Mouse (Mus musculus): ENCODE data around the gene Hes3.

Hes3 gene

DNA sequence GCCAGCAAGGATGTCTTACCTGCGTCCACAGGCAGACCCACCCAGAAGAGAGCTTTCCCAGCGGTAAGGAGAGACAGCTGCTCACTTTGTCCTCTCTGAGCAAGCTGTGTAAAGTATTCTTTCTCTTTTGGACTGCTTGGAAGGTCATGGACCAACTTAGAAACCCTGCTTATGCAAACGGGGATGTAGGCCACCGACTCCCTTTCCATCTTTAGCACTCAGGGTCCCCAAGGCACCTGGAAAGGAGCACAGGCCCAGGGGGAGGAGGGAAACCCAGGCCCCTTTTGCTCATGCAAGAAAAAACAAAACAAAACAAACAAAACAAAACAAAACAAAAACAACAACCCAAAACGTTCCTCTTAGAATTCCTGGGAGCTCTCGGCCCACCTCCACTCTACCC, at the start of gene Hes3:
TSS of gene Hes3 (minus strand) at position 101 of the 400 bp plus-strand sequence.
- no peak for DNase-seq (ENCODE audit: low spot score)

DNA sequence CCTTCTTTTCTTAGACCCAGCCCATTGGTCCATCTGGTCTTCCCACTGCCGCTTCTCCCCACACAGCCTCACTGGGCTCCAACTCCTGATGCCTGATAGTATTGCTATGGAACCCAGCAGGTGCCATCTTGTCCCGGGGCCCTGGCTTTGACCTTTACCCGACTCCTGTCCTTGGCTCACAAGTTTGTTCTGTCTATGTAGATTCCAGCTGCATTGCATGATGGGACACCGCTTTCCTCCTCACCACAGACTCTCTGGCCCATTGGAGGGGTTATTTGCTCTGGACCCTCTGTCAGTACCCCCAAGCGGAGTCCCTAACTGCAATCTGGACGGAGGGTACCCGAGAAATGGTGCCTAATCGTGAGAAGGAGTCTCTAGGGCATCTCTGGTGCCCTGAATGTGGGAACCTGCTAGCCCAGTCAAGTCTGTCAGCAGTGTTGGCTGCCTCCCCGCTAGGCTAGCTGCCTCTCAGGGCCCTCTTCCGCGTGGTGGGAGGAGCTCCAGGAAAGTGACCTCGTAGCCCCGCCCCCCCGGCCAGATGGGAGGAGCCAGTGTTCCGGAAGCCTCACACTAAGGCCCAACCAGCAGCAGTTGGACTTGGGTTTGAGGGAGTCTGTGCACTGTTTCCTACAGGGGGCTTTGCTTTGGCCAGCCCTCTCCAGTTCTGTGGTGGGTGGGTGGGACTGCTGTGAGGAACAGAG, 49.3 kb upstream of the Hes3 start:
- DNase-seq (ENCODE audit: low spot score): peak; percentile 67

DNA sequence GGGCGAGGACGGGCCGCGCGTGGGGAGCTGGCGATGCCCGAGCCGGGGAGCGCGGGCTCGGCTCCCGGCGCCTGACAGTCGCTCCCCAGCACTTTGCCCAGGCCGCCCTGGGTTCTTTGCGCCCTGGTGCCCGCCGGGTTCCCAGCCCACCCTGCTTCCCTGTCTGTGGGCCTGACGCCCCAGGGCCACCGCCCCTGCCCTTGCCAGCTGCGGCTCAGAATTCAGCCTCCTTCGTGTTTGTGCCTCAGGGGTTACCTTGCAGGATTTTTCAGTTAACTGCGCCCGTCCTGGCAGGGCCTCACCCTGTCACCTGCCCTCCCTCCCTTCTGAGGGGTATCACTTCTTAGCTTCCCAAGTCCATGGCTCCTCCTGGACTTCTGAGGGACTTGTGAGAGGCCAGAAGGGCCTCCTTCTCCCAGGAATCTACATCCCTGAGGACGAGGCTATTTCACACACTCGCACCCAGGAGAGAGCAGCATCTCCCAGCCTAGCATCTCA, 47.9 kb upstream of the Hes3 start:
- no peak for DNase-seq (ENCODE audit: low spot score)

DNA sequence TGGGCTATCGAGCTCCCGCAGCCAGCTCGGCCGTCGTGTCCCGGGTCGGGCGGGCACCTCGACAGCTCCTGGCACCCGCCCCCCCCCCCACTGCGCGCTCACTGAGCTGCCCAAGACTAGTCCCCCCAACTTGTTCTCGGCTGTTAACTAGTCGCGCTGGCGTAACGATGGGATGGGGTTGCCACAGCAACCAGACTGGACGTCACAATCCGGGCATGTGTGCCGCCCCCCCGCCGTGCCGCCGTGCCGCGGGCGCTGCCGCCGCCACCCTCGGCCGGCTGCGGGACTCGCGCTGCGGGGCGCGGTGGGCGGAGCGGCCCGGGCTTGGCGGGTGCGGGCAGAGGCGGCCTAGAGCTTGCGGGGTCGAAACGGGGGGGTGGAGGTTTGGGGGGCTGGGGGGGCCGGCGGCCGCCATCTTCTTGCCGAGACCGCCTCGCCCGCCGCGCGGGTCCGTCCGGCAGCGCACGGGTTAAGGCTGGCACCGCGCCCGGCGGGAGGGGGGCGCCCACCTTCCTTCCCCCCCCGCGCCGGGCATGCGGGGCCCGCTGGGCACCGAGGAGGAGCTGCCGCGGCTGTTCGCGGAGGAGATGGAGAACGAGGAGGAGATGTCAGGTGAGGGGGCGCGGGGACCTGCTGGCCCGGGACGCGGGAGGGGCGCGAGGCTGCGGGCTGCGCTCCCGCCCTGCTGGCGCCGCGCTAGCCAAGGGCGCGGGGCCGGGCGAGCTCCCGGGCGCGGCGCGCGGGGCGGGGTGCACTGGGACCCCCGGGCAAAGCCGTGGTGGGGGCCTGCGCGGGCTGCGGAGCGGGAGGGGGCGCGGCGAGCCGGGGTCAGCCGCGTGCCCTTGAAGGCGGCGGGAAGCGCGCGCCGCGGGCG, 47.2 kb upstream of the Hes3 start, which contains the start of gene Chd5:
TSS of gene Chd5 (plus strand) at position 233 of the 874 bp plus-strand sequence.
- no peak for DNase-seq (ENCODE audit: low spot score)

DNA sequence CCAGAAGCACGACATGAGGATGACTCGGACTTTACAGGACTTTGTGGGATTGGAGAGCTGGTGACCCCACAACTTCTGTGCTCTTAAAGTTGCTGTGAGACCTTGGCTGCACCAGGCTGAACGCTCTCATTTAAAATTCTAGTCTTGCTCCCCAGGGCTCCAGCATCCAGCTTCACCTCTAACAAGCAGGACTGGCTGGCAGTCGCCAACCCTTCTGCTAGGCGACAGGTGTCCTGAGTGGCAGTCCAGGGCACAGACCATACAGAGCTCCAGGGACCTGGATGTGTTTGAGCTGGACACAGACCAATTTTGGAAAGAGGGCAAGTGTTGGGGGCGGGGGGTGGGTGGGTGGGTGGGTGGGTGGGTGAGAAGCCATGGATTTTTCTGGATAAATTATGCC, 46.3 kb upstream of the Hes3 start:
- no peak for DNase-seq (ENCODE audit: low spot score)

DNA sequence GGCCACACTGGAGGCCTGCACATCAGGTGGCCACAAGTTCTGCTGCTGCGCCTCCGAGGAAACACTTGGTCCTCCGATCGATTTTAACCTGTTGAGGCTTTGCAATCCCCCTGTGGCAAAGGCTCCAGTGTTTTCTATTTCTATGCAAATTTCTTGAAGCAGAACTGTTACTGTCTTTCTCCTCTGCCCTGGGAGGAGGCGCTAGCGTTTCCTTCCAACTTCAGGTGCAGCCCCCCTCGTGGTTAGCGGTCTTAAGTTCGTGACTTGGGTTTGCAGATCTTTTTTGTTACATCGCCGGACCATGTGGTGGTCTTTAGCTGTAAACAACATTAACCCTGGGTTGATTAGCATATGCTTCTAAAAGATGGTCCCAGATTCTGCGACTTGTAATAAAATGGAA, 42.1 kb upstream of the Hes3 start:
- DNase-seq (ENCODE audit: low spot score): no peak

DNA sequence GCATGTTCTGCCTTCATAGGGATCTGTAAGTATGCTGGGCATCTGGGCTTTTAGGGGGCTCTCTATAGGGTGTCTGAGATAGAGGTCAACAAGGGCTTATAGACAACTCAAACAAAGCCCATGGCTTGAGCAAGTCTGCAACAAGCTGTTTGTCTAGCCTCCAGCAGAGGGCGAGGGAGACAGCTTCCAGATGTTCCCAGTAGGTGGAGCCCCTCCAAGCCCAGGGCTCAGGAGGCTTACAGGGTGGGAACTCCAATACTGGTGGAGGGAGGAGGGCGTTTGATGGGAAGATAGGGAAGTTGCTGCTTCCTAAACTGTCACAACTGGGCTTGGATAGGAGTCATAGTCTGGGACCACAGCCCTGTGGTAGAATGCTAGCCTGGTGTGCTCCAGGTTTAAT, 41.5 kb upstream of the Hes3 start:
- no peak for DNase-seq (ENCODE audit: low spot score)

DNA sequence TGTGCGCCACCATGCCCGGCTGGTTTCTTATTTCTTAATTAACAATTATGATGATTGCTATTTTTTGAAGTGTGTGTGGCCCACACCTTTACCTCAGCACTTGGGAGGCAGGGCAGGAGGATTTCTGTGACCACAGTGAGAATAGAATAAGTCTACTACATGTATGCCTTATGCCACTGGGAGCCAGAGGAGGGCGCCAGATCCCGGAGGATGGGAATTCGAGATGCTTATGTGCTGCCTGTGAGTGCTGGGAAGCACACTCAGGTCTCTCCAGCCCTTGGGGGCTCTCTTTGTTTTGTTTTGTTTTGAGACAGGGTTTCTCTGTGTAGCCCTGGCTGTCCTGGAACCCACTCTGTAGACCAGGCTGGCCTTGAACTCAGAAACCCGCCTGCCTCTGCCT, 37.2 kb upstream of the Hes3 start:
- no peak for DNase-seq (ENCODE audit: low spot score)

DNA sequence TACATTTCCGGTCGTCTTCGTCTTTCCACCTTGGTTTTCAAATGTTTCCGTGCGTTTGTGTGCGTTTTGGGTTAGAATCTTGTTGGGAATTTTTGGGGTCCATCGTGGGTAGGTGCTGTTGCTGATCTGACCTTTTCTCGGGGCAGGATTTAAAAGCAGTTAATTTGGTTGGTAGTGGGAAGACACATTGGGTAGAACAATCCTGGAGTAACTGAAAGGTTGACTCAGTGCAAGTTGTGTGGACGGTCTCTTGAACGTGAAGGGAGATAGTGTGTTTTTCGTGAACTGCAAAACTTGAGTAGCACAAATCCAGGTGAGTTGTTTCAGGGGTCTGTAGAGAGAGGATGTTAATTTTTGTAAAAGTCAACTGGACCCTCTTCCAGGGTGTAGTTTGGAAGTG, 35.1 kb upstream of the Hes3 start:
- no peak for DNase-seq (ENCODE audit: low spot score)

DNA sequence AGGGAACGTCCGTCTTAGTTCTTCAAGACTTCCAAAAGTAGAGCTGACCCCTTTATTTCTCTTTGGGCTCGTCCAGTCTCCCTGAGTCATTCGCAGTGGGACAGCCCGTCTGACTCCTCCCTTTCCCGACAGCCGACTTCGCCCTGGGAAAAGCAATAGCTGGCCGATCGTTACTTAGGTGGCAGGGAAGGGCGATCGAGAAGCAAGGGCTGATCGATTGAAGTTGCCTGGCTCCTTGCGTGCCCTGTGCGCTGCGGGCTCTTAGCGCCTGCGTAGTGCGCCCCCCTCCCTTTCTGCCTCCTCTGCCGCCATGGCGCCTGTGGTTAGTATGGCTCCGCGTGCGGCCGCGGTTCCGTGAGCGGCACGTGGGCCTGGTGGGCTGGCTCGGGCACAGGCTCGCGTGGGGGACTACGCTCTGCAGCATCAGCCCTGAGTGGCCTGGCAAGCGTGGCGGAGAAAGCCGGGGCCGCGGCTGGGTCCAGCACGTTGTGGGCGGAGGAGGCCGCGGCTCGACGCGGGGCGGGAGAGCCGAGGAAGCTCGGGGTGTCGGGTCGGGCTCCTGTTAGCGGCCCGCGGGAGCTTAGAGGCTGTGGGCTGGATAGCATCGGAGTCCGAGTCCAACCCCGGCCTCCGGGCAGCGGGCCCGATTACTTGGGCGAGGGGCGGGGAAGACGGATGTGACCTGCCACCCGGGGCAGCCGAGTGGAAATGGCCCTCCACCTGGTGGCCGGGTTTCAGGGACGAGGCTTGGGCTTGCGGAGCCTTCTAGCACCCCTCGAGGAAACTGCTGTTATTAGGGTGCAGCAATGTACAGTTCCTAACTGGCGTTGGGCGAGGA, 34.3 kb upstream of the Hes3 start, which contains the start of gene Rpl22:
TSS of gene Rpl22 (plus strand) at position 169 of the 838 bp plus-strand sequence.
- DNase-seq (ENCODE audit: low spot score): peak; percentile 97

DNA sequence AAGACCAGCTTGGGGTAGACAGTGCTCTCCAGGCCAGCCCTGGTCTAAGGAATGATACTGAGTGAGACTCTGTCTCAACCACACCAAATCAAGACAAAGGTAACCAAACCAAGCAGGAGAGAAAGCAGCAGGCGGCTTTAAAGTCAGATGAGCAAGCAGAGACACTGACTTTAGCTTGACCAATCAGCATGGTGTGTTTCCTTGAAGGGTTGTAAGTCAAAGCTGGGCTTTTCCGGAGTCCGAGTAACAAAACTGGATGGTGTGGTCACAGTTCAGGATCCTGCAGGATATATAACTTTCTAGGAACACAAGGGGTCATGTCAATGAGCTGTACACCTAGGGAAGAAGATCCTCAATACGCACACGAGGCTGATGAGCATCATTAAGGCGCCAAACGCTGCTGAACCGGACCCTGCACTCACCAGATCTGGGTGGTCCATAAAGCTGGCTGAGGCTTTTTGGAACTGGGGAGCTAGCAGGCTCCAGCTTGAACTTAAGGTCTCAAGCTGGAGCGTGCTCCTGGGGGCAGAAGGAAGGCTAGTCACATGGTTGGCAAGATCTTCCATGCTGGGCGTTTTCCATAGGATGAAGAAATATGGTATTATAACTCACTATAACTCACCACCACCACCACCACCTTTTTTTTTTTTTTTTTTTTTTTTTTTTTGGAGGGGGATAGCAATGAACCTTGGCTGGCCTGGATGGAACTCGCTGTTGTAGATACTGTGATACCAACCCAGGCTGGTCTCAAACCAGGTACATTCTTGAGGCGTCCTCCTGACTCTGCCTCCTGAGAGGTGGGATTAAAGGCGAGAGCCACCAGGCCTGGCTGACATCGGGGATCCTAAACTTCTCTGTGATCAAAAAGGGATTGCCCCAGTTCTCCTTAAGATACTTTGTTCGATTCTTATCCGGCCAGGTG, 33.4 kb upstream of the Hes3 start:
- no peak for DNase-seq (ENCODE audit: low spot score)

DNA sequence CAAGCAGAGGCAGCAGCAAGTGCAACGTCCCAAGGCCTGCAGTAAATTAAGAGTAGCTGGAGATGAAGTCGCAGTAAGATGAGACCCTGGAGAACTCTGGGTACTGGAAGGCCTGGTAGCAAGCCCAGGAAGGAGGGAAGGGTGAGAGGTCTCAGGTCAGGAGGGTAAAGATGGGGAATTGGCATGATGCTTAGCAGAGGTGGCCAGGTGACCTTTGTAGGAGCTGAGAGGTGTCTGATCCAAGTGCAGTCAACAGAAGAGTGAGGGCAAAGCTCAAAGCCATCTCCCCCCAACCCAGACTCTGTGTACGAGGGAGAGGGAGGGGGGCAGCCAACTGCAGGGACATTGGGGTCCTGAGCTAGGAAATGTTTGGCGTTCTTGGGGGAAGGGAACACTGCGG, 30.0 kb upstream of the Hes3 start:
- no peak for DNase-seq (ENCODE audit: low spot score)

DNA sequence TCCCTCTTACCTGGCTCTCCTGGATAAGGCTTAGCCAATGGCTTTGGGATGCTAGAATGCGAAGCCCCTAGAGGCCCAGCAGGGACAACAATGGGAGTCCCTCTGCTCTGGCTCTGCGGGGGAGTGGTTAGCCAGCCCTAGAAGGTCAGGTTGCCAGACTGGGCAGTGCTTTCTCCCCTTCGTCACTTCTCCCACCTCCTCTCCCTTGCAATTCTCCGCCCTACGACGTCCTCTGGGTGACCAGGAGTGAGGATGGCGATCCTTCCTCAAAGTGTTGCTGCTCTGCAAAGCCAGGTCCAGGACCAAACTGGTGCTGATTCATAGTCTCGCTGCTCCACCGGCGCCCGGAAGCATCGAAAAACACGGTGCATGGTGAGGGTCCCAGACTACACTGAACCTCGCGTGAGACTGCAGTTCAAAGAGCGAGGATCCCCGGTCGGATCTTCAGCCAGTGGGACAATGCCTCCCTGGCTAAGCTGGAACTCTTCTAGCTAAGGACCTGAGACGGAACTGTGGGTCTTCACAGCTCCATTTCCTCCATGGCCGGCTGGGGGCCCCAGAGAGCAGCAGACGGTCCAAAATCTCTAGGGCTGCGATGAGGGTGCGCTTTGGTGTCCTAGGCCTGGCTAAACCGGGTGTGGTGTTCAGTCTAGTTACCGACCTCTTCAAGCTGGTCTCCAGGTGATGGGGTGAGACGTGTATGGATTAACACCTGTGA, 27.2 kb upstream of the Hes3 start, which contains the start of gene Rnf207:
TSS of gene Rnf207 (minus strand) at position 477 of the 718 bp plus-strand sequence.
- peak; percentile 30 for DNase-seq (ENCODE audit: low spot score)

DNA sequence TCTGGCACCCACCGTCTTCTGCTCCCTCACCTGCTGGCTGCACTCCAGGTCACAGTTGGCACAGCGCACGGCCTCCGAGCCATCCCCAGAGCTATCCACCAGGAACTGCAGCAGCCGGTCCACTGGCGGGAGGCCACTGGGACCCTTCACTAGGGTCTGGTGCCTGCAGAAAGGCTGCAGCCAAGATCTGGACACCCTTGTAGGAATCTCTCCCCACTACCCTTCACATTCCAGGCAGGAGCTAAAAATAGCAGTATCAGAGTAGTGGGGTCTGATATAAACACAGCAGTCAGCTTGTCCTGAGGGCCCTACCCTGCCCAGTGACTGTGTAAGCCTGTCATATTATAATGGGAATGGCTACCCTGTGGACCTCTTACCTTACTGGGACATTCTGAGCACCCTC, 26.2 kb upstream of the Hes3 start:
- DNase-seq (ENCODE audit: low spot score): no peak

DNA sequence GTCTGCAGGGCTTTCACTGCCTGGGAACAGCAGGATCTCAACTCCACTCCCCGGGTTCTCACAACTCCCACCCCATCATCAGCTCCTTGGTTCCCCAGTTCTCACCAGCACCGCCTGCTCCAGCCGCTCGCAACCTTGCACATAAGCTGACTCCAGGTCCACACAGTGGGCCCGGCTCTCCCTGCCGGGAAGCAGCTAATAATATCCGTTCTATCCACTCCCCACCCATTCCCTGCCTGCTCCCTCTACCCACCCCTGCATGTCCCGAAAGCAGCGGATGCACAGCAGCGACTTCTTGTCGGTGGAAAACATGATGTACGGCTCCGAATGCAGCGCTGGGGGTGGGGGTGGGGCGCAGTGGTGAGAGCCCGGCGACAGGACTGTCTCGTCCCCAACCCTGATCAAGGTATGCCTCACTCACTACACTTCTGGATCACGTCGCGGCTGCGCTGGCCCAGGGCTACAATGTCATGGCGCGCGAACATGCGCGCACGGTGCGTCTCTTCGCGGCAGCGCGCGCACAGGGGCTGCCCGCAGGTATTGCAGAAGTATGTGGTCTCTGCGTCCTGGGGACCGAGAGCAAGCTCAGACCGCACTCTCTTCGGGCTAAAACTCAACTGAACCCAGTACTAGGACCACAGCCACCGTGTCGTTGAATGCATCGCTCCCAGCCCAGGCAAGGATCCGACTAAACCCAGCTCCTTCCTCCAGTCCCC, 24.2 kb upstream of the Hes3 start:
- no peak for DNase-seq (ENCODE audit: low spot score)

DNA sequence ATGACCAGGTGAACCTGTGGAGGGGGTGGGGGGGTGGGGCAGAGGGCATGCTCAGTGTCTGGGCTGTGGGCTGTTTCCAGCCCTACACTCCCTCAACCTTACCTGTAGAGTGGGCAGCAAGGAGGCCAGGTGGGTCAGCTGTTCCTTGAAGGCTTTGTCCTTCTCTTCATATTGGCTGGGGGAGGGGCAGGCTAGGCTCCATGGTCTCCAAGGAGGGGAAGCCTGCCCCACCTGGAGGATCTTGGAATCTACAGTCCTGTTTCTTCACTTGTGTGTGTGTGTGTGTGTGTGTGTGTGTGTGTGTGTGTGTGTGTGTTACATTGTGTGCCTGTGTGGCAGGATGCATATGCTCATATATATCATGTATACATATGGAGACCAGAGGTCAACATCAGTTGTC, 22.5 kb upstream of the Hes3 start:
- DNase-seq (ENCODE audit: low spot score): no peak

DNA sequence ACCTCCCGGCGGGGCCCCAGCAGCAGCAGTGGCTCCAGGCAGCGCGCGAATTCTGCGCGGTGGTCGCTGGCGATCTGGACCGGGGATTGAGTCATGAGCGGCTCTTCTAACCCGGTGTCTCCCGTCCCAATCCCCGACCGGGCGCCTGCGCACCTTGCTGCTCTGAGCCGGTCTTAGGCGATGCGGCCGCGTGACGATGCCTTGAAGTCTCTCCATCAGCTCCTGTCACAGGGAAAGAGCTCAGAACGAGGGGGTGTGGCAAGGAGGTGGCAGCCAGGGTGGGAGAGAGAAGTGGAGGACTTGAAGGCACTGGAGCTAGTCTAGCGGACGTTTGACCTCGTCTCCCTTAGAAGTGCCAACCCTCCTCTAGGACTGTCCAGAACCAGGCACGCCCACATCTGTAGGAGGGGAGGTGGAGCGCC, 21.8 kb upstream of the Hes3 start:
- DNase-seq (ENCODE audit: low spot score): no peak

DNA sequence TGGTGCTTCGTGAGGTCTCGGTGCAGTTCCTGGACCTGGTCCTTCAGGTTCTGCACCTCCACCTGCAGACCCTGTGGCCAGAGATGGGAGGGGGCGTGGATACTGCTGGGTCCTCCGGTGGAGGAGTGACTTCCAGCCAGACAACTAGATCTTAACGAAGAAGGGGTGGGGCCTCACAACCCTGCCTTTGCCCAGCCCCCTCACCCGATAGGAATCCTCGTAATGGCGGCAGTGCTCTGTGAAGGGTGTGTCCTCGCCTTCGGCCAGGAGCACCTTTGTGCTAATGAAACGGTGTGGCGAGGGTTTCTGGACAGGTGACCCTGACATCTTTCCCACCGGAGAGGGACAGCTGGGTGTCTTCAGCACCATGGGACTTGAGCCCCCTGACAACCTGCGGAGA, 20.7 kb upstream of the Hes3 start:
- DNase-seq (ENCODE audit: low spot score): no peak

DNA sequence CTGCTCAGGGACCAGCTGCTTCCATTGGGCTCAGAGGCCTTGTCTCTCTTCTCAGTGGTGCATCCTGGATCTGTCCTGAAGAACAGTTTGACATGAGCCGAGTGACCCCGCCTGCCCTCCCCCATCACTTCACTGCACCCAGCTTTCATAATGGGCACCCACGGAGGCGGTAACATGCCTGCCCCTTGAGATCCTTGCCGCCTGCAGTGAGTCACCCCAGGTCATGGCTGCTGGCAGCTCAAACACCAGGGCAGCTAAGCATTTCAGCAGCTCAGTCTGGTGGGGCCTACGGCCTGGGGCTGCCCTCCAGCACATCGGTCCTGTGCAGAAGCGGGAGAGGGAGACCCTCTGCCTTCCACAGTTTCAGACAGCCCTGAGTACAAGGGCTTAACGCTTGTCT, 16.1 kb upstream of the Hes3 start:
- no peak for DNase-seq (ENCODE audit: low spot score)

DNA sequence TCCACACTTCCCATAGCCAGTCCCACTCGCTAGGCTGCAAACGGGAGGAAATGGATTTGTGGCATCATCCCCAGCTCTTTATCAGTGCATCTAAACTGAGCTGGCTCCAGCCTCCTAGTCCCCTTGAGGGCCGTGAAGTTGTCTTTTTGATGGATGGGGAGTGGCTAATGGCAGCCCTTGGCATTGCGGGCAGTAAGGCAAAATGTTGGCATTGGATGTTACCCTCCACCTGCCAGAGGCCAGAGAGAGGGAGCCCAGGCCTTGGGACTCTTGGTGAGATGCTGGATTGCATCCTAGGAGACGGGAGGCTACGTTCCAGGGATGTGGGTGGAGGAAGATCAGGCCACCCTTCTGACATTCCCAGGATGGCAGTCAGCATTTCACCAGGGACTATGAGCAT, 14.5 kb upstream of the Hes3 start:
- no peak for DNase-seq (ENCODE audit: low spot score)
